Mouse (Mus musculus): ENCODE results near the gene Krtap7-1.

DNA sequence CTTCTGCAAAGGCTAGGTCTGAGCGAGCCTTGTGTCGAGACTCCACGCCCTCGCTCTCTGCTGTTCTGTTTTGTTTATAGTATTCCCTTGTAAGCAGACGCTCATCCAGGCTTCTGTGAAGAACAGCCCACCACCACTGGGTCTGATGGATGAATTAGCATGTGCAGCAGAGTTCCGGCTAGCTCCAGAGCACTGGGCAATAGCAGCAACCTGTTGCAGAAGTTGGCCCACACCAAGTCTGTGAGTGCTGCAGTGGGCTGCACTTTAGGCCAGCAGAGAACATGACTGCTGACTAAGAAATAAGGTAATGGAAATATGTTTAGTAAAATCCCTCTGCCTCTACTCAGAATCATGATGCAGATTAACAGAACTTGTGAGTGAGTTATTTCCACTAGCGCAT, 21.7 kb upstream of the Krtap7-1 start:
- no peak for TF ChIP-seq CTCF (IDR thresholded peaks at IDR 0.05; ENCODE audit: borderline replicate concordance, control insufficient read depth, extremely low read depth, insufficient read depth, low read length, poor library complexity)
- no peak for TF ChIP-seq POLR2A (IDR thresholded peaks at IDR 0.05; ENCODE audit: control insufficient read depth, extremely low read depth, insufficient read depth, low read length, poor library complexity)
